Mouse (Mus musculus): ENCODE data around the gene Ubqlnl.

GRCm38 (mm10) chr7:104150456-104150855, at the start of gene Ubqlnl:
- no peak; the same call in 1 of the 2 replicates for TF ChIP-seq POLR2A (IDR thresholded peaks at IDR 0.05; ENCODE audit: control insufficient read depth, low read depth, low read length)
- no peak for TF ChIP-seq CTCF (IDR thresholded peaks at IDR 0.05; ENCODE audit: control insufficient read depth, insufficient read depth, insufficient replicate concordance, low read depth, low read length)
